Mouse (Mus musculus) olfactory bulb, adult 2 months (tissue): Measurements from ENCODE around the gene Vav3.

Source experiments
- CTCF ChIP-seq: fragments of 200-500 bp; IDR thresholded peaks from 2 replicates; pipeline ENCODE4 v1.5.1; 2012; ENCODE audit warnings: low read depth, mild to moderate bottlenecking, low read length, moderate library complexity; ENCODE audit not compliant: insufficient read depth
- POLR2A ChIP-seq: fragments of 200-500 bp; IDR thresholded peaks from 2 replicates; pipeline ENCODE4 v1.6.1; 2012; ENCODE audit warnings: mild to moderate bottlenecking, low read depth, low read length, moderate library complexity; ENCODE audit not compliant: insufficient read depth

GRCm38 (mm10) chr3:109561295-109561694 lies 220.8 kb downstream of the Vav3 start:
- TF ChIP-seq CTCF (no peak), POLR2A (no peak)
